Mouse (Mus musculus): Measurements from ENCODE around the gene Cebpb. TPM values are rescaled to one million over a fixed set of nuclear protein-coding genes. Genes with fewer than 3 reads are reported as not detected.

The Cebpb gene
- polyA plus RNA-seq, 1 experiment: 68.5 TPM

- no peak for DNase-seq (ENCODE audit: low read depth in 1 of 2, low spot score in 2 of 2)
- Histone ChIP-seq H3K4me3 (ENCODE audit: extremely low read depth, insufficient read depth, insufficient read length) (no peak overlapping the region), H3K27ac (ENCODE audit: insufficient read depth, low read length) (no peak overlapping the region), H3K4me1 (ENCODE audit: control insufficient read depth, insufficient read depth, insufficient read length) (no peaks in the 10 kb centered on the region; the same call in 1 of the 2 replicates), H3K27me3 (ENCODE audit: control insufficient read depth, insufficient read depth, low read length) (no peaks in the 10 kb centered on the region), H3K36me3 (ENCODE audit: control insufficient read depth, insufficient read depth, low read length) (no peaks in the 10 kb centered on the region)
- WGBS: 60% methylated on average over 5 of the region's 5 CpGs
- TF ChIP-seq POLR2A (IDR thresholded peaks at IDR 0.05; ENCODE audit: low read depth, low read length) (no peak), CTCF (IDR thresholded peaks at IDR 0.05; ENCODE audit: extremely low read depth, insufficient read depth, insufficient read length, insufficient replicate concordance) (0 out of 2 replicates have a peak, but pooled peaks have one; percentile 41)
Measured at GRCm38 (mm10) chr2:167678600-167678999, 10.1 kb upstream of the Cebpb start.

- under 1% methylated on average over 13 of the region's 13 CpGs for WGBS
- H3K27ac ChIP-seq (ENCODE audit: insufficient read depth, low read length): no peak overlapping the region
- H3K4me3 ChIP-seq (ENCODE audit: extremely low read depth, insufficient read depth, insufficient read length): no peak overlapping the region
- TF ChIP-seq POLR2A (IDR thresholded peaks at IDR 0.05; ENCODE audit: low read depth, low read length): no peak
- peak; percentile 96 for TF ChIP-seq CTCF (IDR thresholded peaks at IDR 0.05; ENCODE audit: extremely low read depth, insufficient read depth, insufficient read length, insufficient replicate concordance)
- H3K4me1 ChIP-seq (ENCODE audit: control insufficient read depth, insufficient read depth, insufficient read length): no peaks in the 10 kb centered on the region; the same call in 1 of the 2 replicates
- no peaks in the 10 kb centered on the region for H3K27me3 ChIP-seq (ENCODE audit: control insufficient read depth, insufficient read depth, low read length)
- peak; percentile 77 to 84 for DNase-seq (ENCODE audit: low read depth in 1 of 2, low spot score in 2 of 2)
- no peaks in the 10 kb centered on the region for H3K36me3 ChIP-seq (ENCODE audit: control insufficient read depth, insufficient read depth, low read length)
Measured at GRCm38 (mm10) chr2:167679902-167680430, 8.7 kb upstream of the Cebpb start.

GRCm38 (mm10) chr2:167680657-167681056, 8.1 kb upstream of the Cebpb start:
- peak; percentile 59 to 66 for DNase-seq (ENCODE audit: low read depth in 1 of 2, low spot score in 2 of 2)
- H3K27ac ChIP-seq (ENCODE audit: insufficient read depth, low read length): no peak overlapping the region
- no peak overlapping the region for H3K4me3 ChIP-seq (ENCODE audit: extremely low read depth, insufficient read depth, insufficient read length)
- TF ChIP-seq CTCF (IDR thresholded peaks at IDR 0.05; ENCODE audit: extremely low read depth, insufficient read depth, insufficient read length, insufficient replicate concordance) (peak; percentile 47; the same call in 1 of the 2 replicates), POLR2A (IDR thresholded peaks at IDR 0.05; ENCODE audit: low read depth, low read length) (no peak)
- no peaks in the 10 kb centered on the region for H3K36me3 ChIP-seq (ENCODE audit: control insufficient read depth, insufficient read depth, low read length)
- no peaks in the 10 kb centered on the region; the same call in 1 of the 2 replicates for H3K4me1 ChIP-seq (ENCODE audit: control insufficient read depth, insufficient read depth, insufficient read length)
- H3K27me3 ChIP-seq (ENCODE audit: control insufficient read depth, insufficient read depth, low read length): no peaks in the 10 kb centered on the region
- 29% methylated on average over 5 of the region's 5 CpGs for WGBS

DNA sequence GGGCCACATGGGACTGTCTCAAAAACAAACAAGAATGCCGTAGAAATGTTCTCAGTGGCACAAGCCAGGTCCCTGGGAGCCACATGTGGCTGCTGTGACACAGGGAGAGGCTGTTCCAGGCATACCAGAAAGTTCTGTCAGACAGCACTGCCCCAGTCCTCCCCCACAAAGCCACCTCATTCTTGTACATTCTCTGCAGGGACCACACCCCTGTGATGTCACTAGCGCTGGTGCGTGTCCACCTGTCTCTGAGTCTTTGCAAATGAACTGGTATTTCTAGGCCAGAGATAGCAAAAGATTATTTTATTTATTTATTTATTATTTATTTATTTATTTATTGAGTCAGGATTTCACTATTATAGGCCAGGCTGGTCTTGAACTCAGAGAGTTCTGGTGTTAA, 5.0 kb upstream of the Cebpb start:
- no peaks in the 10 kb centered on the region for H3K36me3 ChIP-seq (ENCODE audit: control insufficient read depth, insufficient read depth, low read length)
- H3K27ac ChIP-seq (ENCODE audit: insufficient read depth, low read length): no peak overlapping the region
- no peaks in the 10 kb centered on the region; the same call in 1 of the 2 replicates for H3K4me1 ChIP-seq (ENCODE audit: control insufficient read depth, insufficient read depth, insufficient read length)
- DNase-seq (ENCODE audit: low read depth in 1 of 2, low spot score in 2 of 2): no peak
- no peak overlapping the region for H3K4me3 ChIP-seq (ENCODE audit: extremely low read depth, insufficient read depth, insufficient read length)
- no peaks in the 10 kb centered on the region for H3K27me3 ChIP-seq (ENCODE audit: control insufficient read depth, insufficient read depth, low read length)
- TF ChIP-seq POLR2A (IDR thresholded peaks at IDR 0.05; ENCODE audit: low read depth, low read length) (no peak), CTCF (IDR thresholded peaks at IDR 0.05; ENCODE audit: extremely low read depth, insufficient read depth, insufficient read length, insufficient replicate concordance) (no peak)
- WGBS: 90% methylated on average over 3 of the region's 3 CpGs

GRCm38 (mm10) chr2:167685137-167685536, 3.6 kb upstream of the Cebpb start:
- Histone ChIP-seq H3K36me3 (ENCODE audit: control insufficient read depth, insufficient read depth, low read length) (no peaks in the 10 kb centered on the region), H3K27me3 (ENCODE audit: control insufficient read depth, insufficient read depth, low read length) (no peaks in the 10 kb centered on the region; the same call in 1 of the 2 replicates), H3K4me1 (ENCODE audit: control insufficient read depth, insufficient read depth, insufficient read length) (peaks cover 3% of the 10 kb centered on the region; the same call in 1 of the 2 replicates), H3K4me3 (ENCODE audit: extremely low read depth, insufficient read depth, insufficient read length) (no peak overlapping the region), H3K27ac (ENCODE audit: insufficient read depth, low read length) (no peak overlapping the region)
- WGBS: 12% methylated on average over 8 of the region's 8 CpGs
- TF ChIP-seq CTCF (IDR thresholded peaks at IDR 0.05; ENCODE audit: extremely low read depth, insufficient read depth, insufficient read length, insufficient replicate concordance) (peak; percentile 100), POLR2A (IDR thresholded peaks at IDR 0.05; ENCODE audit: low read depth, low read length) (no peak)
- DNase-seq (ENCODE audit: low read depth in 1 of 2, low spot score in 2 of 2): peak; percentile 73 to 92

DNA sequence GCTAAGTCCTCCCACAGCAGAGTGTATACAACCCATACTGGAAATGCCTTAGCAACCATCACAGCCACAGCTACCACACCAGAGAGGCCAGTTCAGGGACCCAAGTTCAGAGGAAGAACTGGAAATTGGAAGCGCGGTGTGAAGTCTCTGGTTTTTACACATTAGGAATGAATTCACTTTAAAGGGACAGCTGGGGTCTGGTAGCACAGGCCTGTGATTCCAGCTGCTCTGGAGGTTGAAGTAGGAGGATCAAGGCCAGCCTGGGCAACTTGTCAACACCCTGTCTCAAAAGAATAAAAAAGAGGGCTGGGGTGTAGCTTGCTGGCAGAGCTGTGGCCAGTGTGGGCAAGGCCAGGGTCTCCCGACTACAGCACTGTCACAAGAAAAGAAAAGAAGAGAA, 2.9 kb upstream of the Cebpb start:
- 89% methylated on average over 3 of the region's 3 CpGs for WGBS
- no peak for DNase-seq (ENCODE audit: low read depth in 1 of 2, low spot score in 2 of 2)
- H3K27me3 ChIP-seq (ENCODE audit: control insufficient read depth, insufficient read depth, low read length): no peaks in the 10 kb centered on the region; the same call in 1 of the 2 replicates
- no peak for TF ChIP-seq POLR2A (IDR thresholded peaks at IDR 0.05; ENCODE audit: low read depth, low read length)
- TF ChIP-seq CTCF (IDR thresholded peaks at IDR 0.05; ENCODE audit: extremely low read depth, insufficient read depth, insufficient read length, insufficient replicate concordance): no peak
- H3K4me1 ChIP-seq (ENCODE audit: control insufficient read depth, insufficient read depth, insufficient read length): peaks cover 3% of the 10 kb centered on the region; the same call in 1 of the 2 replicates
- no peaks in the 10 kb centered on the region for H3K36me3 ChIP-seq (ENCODE audit: control insufficient read depth, insufficient read depth, low read length)
- no peak overlapping the region for H3K27ac ChIP-seq (ENCODE audit: insufficient read depth, low read length)
- no peak overlapping the region for H3K4me3 ChIP-seq (ENCODE audit: extremely low read depth, insufficient read depth, insufficient read length)
